Mouse (Mus musculus): Measurements from ENCODE around the gene Dbf4. TPM values are rescaled to one million over a fixed set of nuclear protein-coding genes. Genes with fewer than 3 reads are reported as not detected.

Gene Dbf4
- 67.7 and 74.9 TPM in 2 replicates for total RNA-seq (2017)

- peak; percentile 87 to 88 for ATAC-seq (replicated peaks in 1 of 2; ENCODE audit: insufficient read depth in 1 of 2, low FRiP score in 2 of 2, low TSS enrichment in 1 of 2, low read depth in 1 of 2, poor library complexity in 2 of 2, severe bottlenecking in 2 of 2)
Measured at GRCm38 (mm10) chr5:8422157-8422931, at the start of gene Dbf4, which contains the start of gene Slc25a40. TSS of gene Dbf4 (minus strand) at chr5:8422716. TSS of gene Slc25a40 (plus strand) at chr5:8422850.

GRCm38 (mm10) chr5:8456561-8456960, 34.0 kb upstream of the Dbf4 start:
- ATAC-seq (replicated peaks in 1 of 2; ENCODE audit: insufficient read depth in 1 of 2, low FRiP score in 2 of 2, low TSS enrichment in 1 of 2, low read depth in 1 of 2, poor library complexity in 2 of 2, severe bottlenecking in 2 of 2) = no peak; a peak in 1 of 4 replicates

GRCm38 (mm10) chr5:8455565-8455964, 33.0 kb upstream of the Dbf4 start:
- ATAC-seq (replicated peaks in 1 of 2; ENCODE audit: insufficient read depth in 1 of 2, low FRiP score in 2 of 2, low TSS enrichment in 1 of 2, low read depth in 1 of 2, poor library complexity in 2 of 2, severe bottlenecking in 2 of 2) = peak in 1 of 2 experiments; percentile 4; a peak in 1 of 4 replicates

GRCm38 (mm10) chr5:8439095-8439494, 16.6 kb upstream of the Dbf4 start:
- ATAC-seq (replicated peaks in 1 of 2; ENCODE audit: insufficient read depth in 1 of 2, low FRiP score in 2 of 2, low TSS enrichment in 1 of 2, low read depth in 1 of 2, poor library complexity in 2 of 2, severe bottlenecking in 2 of 2) = no peak

- ATAC-seq (replicated peaks in 1 of 2; ENCODE audit: insufficient read depth in 1 of 2, low FRiP score in 2 of 2, low TSS enrichment in 1 of 2, low read depth in 1 of 2, poor library complexity in 2 of 2, severe bottlenecking in 2 of 2) = no peak
Measured at GRCm38 (mm10) chr5:8437481-8438156, 15.1 kb upstream of the Dbf4 start.

GRCm38 (mm10) chr5:8425899-8426298, 3.4 kb upstream of the Dbf4 start:
- ATAC-seq (replicated peaks in 1 of 2; ENCODE audit: insufficient read depth in 1 of 2, low FRiP score in 2 of 2, low TSS enrichment in 1 of 2, low read depth in 1 of 2, poor library complexity in 2 of 2, severe bottlenecking in 2 of 2) = no peak

- no peak for ATAC-seq (replicated peaks in 1 of 2; ENCODE audit: insufficient read depth in 1 of 2, low FRiP score in 2 of 2, low TSS enrichment in 1 of 2, low read depth in 1 of 2, poor library complexity in 2 of 2, severe bottlenecking in 2 of 2)
Measured at GRCm38 (mm10) chr5:8424116-8424515, 1.6 kb upstream of the Dbf4 start.

- ATAC-seq (replicated peaks in 1 of 2; ENCODE audit: insufficient read depth in 1 of 2, low FRiP score in 2 of 2, low TSS enrichment in 1 of 2, low read depth in 1 of 2, poor library complexity in 2 of 2, severe bottlenecking in 2 of 2) = peak; percentile 31 to 37; a peak in 2 of 4 replicates
Measured at GRCm38 (mm10) chr5:8422932-8423928, 714 bp upstream of the Dbf4 start.

- no peak for ATAC-seq (replicated peaks in 1 of 2; ENCODE audit: insufficient read depth in 1 of 2, low FRiP score in 2 of 2, low TSS enrichment in 1 of 2, low read depth in 1 of 2, poor library complexity in 2 of 2, severe bottlenecking in 2 of 2)
Measured at GRCm38 (mm10) chr5:8421424-8421823, 1.1 kb downstream of the Dbf4 start.

- no peak for ATAC-seq (replicated peaks in 1 of 2; ENCODE audit: insufficient read depth in 1 of 2, low FRiP score in 2 of 2, low TSS enrichment in 1 of 2, low read depth in 1 of 2, poor library complexity in 2 of 2, severe bottlenecking in 2 of 2)
Measured at GRCm38 (mm10) chr5:8417443-8417842, 5.1 kb downstream of the Dbf4 start.

- no peak for ATAC-seq (replicated peaks in 1 of 2; ENCODE audit: insufficient read depth in 1 of 2, low FRiP score in 2 of 2, low TSS enrichment in 1 of 2, low read depth in 1 of 2, poor library complexity in 2 of 2, severe bottlenecking in 2 of 2)
Measured at GRCm38 (mm10) chr5:8416683-8417413, 5.7 kb downstream of the Dbf4 start.

- no peak for ATAC-seq (replicated peaks in 1 of 2; ENCODE audit: insufficient read depth in 1 of 2, low FRiP score in 2 of 2, low TSS enrichment in 1 of 2, low read depth in 1 of 2, poor library complexity in 2 of 2, severe bottlenecking in 2 of 2)
Measured at GRCm38 (mm10) chr5:8408746-8409145, 13.8 kb downstream of the Dbf4 start.

- ATAC-seq (replicated peaks in 1 of 2; ENCODE audit: insufficient read depth in 1 of 2, low FRiP score in 2 of 2, low TSS enrichment in 1 of 2, low read depth in 1 of 2, poor library complexity in 2 of 2, severe bottlenecking in 2 of 2) = no peak
Measured at GRCm38 (mm10) chr5:8397587-8398249, 24.8 kb downstream of the Dbf4 start.

- no peak for ATAC-seq (replicated peaks in 1 of 2; ENCODE audit: insufficient read depth in 1 of 2, low FRiP score in 2 of 2, low TSS enrichment in 1 of 2, low read depth in 1 of 2, poor library complexity in 2 of 2, severe bottlenecking in 2 of 2)
Measured at GRCm38 (mm10) chr5:8393891-8394583, 28.5 kb downstream of the Dbf4 start.

GRCm38 (mm10) chr5:8374297-8374906, 48.1 kb downstream of the Dbf4 start:
- no peak for ATAC-seq (replicated peaks in 1 of 2; ENCODE audit: insufficient read depth in 1 of 2, low FRiP score in 2 of 2, low TSS enrichment in 1 of 2, low read depth in 1 of 2, poor library complexity in 2 of 2, severe bottlenecking in 2 of 2)

- ATAC-seq (replicated peaks in 1 of 2; ENCODE audit: insufficient read depth in 1 of 2, low FRiP score in 2 of 2, low TSS enrichment in 1 of 2, low read depth in 1 of 2, poor library complexity in 2 of 2, severe bottlenecking in 2 of 2) = no peak
Measured at GRCm38 (mm10) chr5:8373415-8373814, 49.1 kb downstream of the Dbf4 start.

All from hematopoietic stem cell, adult 5-6 weeks (primary cell).